Mouse (Mus musculus) CH12.LX (cell line): ENCODE results near the gene Ugt1a2. TPM values are rescaled to one million over a fixed set of nuclear protein-coding genes. Genes with fewer than 3 reads are reported as not detected.
"Not testable (repeated sequence)": the region's sequence is repeated elsewhere in the genome, so short reads cannot be mapped to it uniquely, and the experiment has no call there.

ENCODE experiments used
- DNase-seq: peaks from one replicate; pipeline ENCODE4 v3.0.0-alpha.2; 2013; ENCODE audit errors: extremely low read depth
- H3K27ac ChIP-seq: 2 replicates; pipeline ENCODE4 v1.5.1; 2012; ENCODE audit warnings: low read depth, mild to moderate bottlenecking, control low read depth, moderate library complexity; ENCODE audit not compliant: insufficient read depth
- H3K27me3 ChIP-seq: replicated peaks from 2 replicates; pipeline ENCODE3; 2012; ENCODE audit warnings: inconsistent platforms
- H3K36me3 ChIP-seq, 2 experiments: replicated peaks in 1 of 2; 2 replicates each; pipeline versions ENCODE3 to v1.6.1; 2012; ENCODE audit warnings: inconsistent platforms in 1 of 2, low read length in 1 of 2, mild to moderate bottlenecking in 1 of 2, mixed read lengths in 1 of 2, moderate library complexity in 1 of 2; ENCODE audit not compliant: control insufficient read depth in 1 of 2, insufficient read depth in 1 of 2
- H3K4me1 ChIP-seq, 2 experiments: 2 replicates each; pipeline ENCODE4 v1.6.1; 2012; ENCODE audit warnings: inconsistent platforms in 1 of 2, moderate library complexity in 1 of 2; ENCODE audit not compliant: insufficient read depth in 2 of 2, control insufficient read depth in 1 of 2
- H3K4me2 ChIP-seq: 2 replicates; pipeline ENCODE4 v1.6.1; 2012; ENCODE audit warnings: low read depth, mild to moderate bottlenecking, control low read depth; ENCODE audit not compliant: poor library complexity, insufficient read depth, severe bottlenecking
- H3K4me3 ChIP-seq, 3 experiments: fragments of 150-350 bp in 1 of 3; sonication (generic) in 1 of 3; replicated peaks in 1 of 3; 2 replicates each; pipeline versions ENCODE3 to v1.5.1; 2011 to 2012; ENCODE audit warnings: low read depth in 2 of 3, low read length in 2 of 3, mild to moderate bottlenecking in 2 of 3, moderate library complexity in 2 of 3, control low read depth in 1 of 3, improper control_type of control experiment in 1 of 3, inconsistent platforms in 1 of 3, mixed read lengths in 1 of 3; ENCODE audit not compliant: poor library complexity in 1 of 3
- H3K79me2 ChIP-seq: replicated peaks from 2 replicates; pipeline ENCODE4 v1.6.1; 2012; ENCODE audit warnings: mild to moderate bottlenecking, moderate library complexity; ENCODE audit not compliant: control insufficient read depth, poor library complexity, insufficient read depth, severe bottlenecking; ENCODE audit errors: extremely low read depth
- H3K9ac ChIP-seq: 2 replicates; pipeline ENCODE4 v1.6.1; 2012; ENCODE audit warnings: low read depth, mild to moderate bottlenecking, control low read depth, moderate library complexity; ENCODE audit not compliant: insufficient read depth
- H3K9me3 ChIP-seq: replicated peaks from 2 replicates; pipeline ENCODE3; 2012; ENCODE audit warnings: low read length, inconsistent platforms, mixed read lengths
- CHD1 ChIP-seq: IDR thresholded peaks from 2 replicates; pipeline ENCODE4 v1.6.1; 2012; ENCODE audit warnings: low read depth, low read length, improper control_type of control experiment, inconsistent platforms
- CHD2 ChIP-seq: IDR thresholded peaks from 2 replicates; pipeline ENCODE4 v1.6.1; 2011; ENCODE audit warnings: low read length, improper control_type of control experiment
- IRF4 ChIP-seq: IDR thresholded peaks from 2 replicates; pipeline ENCODE4 v1.6.1; 2014; ENCODE audit warnings: low read depth, mild to moderate bottlenecking, inconsistent platforms, low read length, improper control_type of control experiment
- JUN ChIP-seq: IDR thresholded peaks from 2 replicates; pipeline ENCODE4 v1.6.1; 2011; ENCODE audit warnings: low read depth, mild to moderate bottlenecking, low read length, improper control_type of control experiment, moderate library complexity; ENCODE audit not compliant: insufficient read depth
- JUND ChIP-seq: conservative IDR thresholded peaks from 2 replicates; pipeline ENCODE4 v1.6.1; 2011; ENCODE audit warnings: low read depth, low read length, improper control_type of control experiment
- KAT2A ChIP-seq: IDR thresholded peaks from 2 replicates; pipeline ENCODE4 v1.6.1; 2012; ENCODE audit warnings: low read length, improper control_type of control experiment, inconsistent platforms; ENCODE audit not compliant: insufficient replicate concordance
- MXI1 ChIP-seq: IDR thresholded peaks from 2 replicates; pipeline ENCODE4 v1.6.1; 2011; ENCODE audit warnings: mild to moderate bottlenecking, low read depth, low read length, improper control_type of control experiment
- NRF1 ChIP-seq: IDR thresholded peaks from 2 replicates; pipeline ENCODE4 v1.6.1; 2014; ENCODE audit warnings: low read depth, mild to moderate bottlenecking, inconsistent platforms, low read length, improper control_type of control experiment, moderate library complexity
- PAX5 ChIP-seq: IDR thresholded peaks from 2 replicates; pipeline ENCODE4 v1.6.1; 2012; ENCODE audit warnings: low read length, inconsistent platforms, mixed read lengths
- RAD21 ChIP-seq: IDR thresholded peaks from 2 replicates; pipeline ENCODE4 v1.6.1; 2011; ENCODE audit warnings: low read depth, mild to moderate bottlenecking, low read length, improper control_type of control experiment, moderate library complexity
- UBTF ChIP-seq: IDR thresholded peaks from 2 replicates; pipeline ENCODE4 v1.6.1; 2012; ENCODE audit warnings: low read depth, mild to moderate bottlenecking, inconsistent platforms, low read length, improper control_type of control experiment, moderate library complexity
- USF2 ChIP-seq: conservative IDR thresholded peaks from 2 replicates; pipeline ENCODE4 v1.6.1; 2011; ENCODE audit warnings: low read depth, low read length, improper control_type of control experiment
- ZMIZ1 ChIP-seq: IDR thresholded peaks from 2 replicates; pipeline ENCODE4 v1.6.1; 2012; ENCODE audit warnings: low read depth, mild to moderate bottlenecking, inconsistent platforms, low read length, improper control_type of control experiment
- ZNF384 ChIP-seq: IDR thresholded peaks from 2 replicates; pipeline ENCODE4 v1.6.1; 2012; ENCODE audit warnings: low read depth, low read length, improper control_type of control experiment, inconsistent platforms
- dilution Hi-C: fragments of 300-500 bp; cut with MboI; formaldehyde crosslinking; loops from 2 replicates; pipeline ENCODE4 v1.14.3; 2020; ENCODE audit warnings: low sequenced_read_pairs; ENCODE audit not compliant: extremely low pct_unique_long_range_greater_than_20kb, extremely low pct_ligation_motif_present
- in situ Hi-C: fragments of 300-500 bp; cut with MboI; formaldehyde crosslinking; loops from 3 replicates; pipeline ENCODE4 v1.14.3; 2019; ENCODE audit warnings: low sequenced_read_pairs, low pct_ligation_motif_present, low pct_unique_long_range_greater_than_20kb, mixed read lengths
- polyA plus RNA-seq: library from polyadenylated mRNA; unstranded; fragments of >175 nt; gene quantifications from 2 replicates; pipeline ENCODE4 v1.2.1, GENCODE M21; 2012; ENCODE audit warnings: low read depth; ENCODE audit not compliant: insufficient read length
- total RNA-seq, 2 experiments: library from RNA; depleted of rRNA; stranded (reverse); fragments of 300-350 nt in 1 of 2; fragments of >200 nt in 1 of 2; gene quantifications; 2 replicates each; pipeline ENCODE4 v1.2.3; 2012 to 2014

Ugt1a2 gene
- total RNA-seq (2012; rRNA removed) = not detected in 2 replicates
- total RNA-seq (2014; rRNA removed) = not detected in 2 replicates
- not detected in 2 replicates for polyA plus RNA-seq

DNA sequence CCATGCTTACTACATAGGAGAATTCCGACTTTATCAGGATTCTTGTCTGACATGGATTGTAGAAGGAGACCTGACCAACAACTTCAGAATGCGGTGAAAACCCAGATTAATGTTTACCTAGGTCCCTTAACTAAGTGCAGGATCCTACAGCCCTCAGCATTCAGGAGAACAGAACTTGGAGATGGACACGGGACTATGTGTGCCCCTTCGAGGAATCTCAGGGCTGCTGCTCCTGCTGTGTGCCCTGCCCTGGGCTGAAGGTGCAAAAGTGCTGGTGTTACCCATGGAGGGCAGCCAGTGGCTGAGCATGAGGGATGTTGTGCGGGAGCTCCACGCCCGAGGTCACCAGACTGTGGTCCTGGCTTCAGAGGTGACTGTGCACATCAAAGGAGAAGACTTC lies at the start of gene Ugt1a2:
TSS of gene Ugt1a2 (plus strand) at position 146 of the 400 bp plus-strand sequence.
- Histone ChIP-seq H3K36me3 (peaks cover 0 to 5% of the 10 kb centered on the region in 2 experiments), H3K79me2 (no peaks in the 10 kb centered on the region), H3K27me3 (no peaks in the 10 kb centered on the region), H3K27ac (no peak within 1 kb of the TSS), H3K4me3 (no peak within 1 kb of the TSS), H3K9ac (no peak within 1 kb of the TSS), H3K9me3 (peaks cover 2% of the 10 kb centered on the region), H3K4me1 (peaks cover 0 to 11% of the 10 kb centered on the region in 2 experiments; a peak in 2 of 4 replicates), H3K4me2 (no peak within 1 kb of the TSS)
- in situ Hi-C loops (no loop called here), dilution Hi-C loops (no loop called here)
- TF ChIP-seq USF2 = no peak
- TF ChIP-seq NRF1 = no peak
- TF ChIP-seq UBTF = no peak
- TF ChIP-seq CHD1 = no peak
- no peak for DNase-seq

DNA sequence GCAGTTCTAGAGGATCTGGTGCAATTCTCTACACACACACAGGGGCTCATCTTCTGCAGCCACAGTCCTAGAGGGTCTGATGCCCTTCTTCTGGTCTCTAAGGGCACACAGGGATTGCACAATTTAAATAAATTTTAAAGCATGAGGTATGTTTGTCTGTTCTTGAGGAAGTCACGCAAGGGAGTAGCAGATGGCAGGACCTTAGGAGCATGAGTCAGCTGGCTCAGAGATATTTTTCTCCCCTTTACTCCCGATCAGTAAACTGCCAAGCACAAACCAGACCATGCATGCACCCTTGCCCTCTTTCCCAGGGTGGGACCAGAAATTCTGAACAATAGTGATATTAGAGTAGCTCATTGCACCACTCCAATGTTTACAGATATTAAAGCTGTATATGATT lies 42.0 kb upstream of the Ugt1a2 start:
- H3K9ac ChIP-seq = no peak overlapping the region
- in situ Hi-C loops = no loop called here
- no peak for DNase-seq
- H3K4me2 ChIP-seq = no peak overlapping the region
- peaks cover 0 to 3% of the 10 kb centered on the region in 2 experiments; a peak in 1 of 4 replicates for H3K4me1 ChIP-seq
- no peaks in the 10 kb centered on the region for H3K9me3 ChIP-seq
- no peak for TF ChIP-seq RAD21
- TF ChIP-seq IRF4 = no peak
- TF ChIP-seq ZNF384 = no peak
- H3K79me2 ChIP-seq = no peaks in the 10 kb centered on the region
- no peak overlapping the region for H3K4me3 ChIP-seq
- no peak overlapping the region for H3K27ac ChIP-seq
- dilution Hi-C loops = no loop called here
- no peaks in the 10 kb centered on the region for H3K36me3 ChIP-seq
- H3K27me3 ChIP-seq = no peaks in the 10 kb centered on the region

DNA sequence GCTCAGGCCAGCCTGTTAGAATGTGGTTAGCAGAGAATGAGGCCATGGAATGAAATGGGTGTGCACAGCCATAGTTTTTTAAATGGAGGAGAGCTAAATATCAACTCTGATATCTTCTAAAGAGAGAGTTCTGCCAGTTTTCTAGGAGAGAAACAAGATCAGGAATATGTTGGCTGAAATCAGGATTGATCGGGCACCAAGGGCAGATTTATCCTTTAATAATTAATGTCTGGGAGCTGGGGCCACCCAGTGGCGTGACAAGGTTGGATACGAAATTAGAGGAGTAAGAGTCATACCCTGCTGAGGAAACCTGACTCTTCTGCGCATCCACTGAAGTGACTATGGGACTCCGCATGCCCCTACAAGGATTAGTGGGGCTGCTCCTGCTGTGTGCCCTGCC lies 34.7 kb upstream of the Ugt1a2 start, which contains the start of gene Ugt1a5:
TSS of gene Ugt1a5 (plus strand) at position 302 of the 400 bp plus-strand sequence.
- Histone ChIP-seq H3K36me3 (peaks cover 0 to 5% of the 10 kb centered on the region in 2 experiments), H3K27me3 (no peaks in the 10 kb centered on the region), H3K9ac (no peak within 1 kb of the TSS), H3K9me3 (no peaks in the 10 kb centered on the region), H3K27ac (no peak within 1 kb of the TSS), H3K4me2 (no peak within 1 kb of the TSS), H3K4me3 (no peak within 1 kb of the TSS), H3K4me1 (peaks cover 0 to 3% of the 10 kb centered on the region in 2 experiments; a peak in 1 of 4 replicates), H3K79me2 (no peaks in the 10 kb centered on the region)
- DNase-seq = no peak
- dilution Hi-C loops = no loop called here
- TF ChIP-seq CHD2 (no peak), KAT2A (no peak), JUN (no peak), MXI1 (no peak), JUND (no peak), PAX5 (no peak), ZMIZ1 (no peak)
- in situ Hi-C loops = no loop called here

GRCm38 (mm10) chr1:88172190-88172589 lies 28.2 kb upstream of the Ugt1a2 start:
- H3K36me3 ChIP-seq, dilution Hi-C loops, in situ Hi-C loops, H3K4me2 ChIP-seq, H3K9me3 ChIP-seq, H3K4me1 ChIP-seq, H3K9ac ChIP-seq, H3K27ac ChIP-seq, DNase-seq, H3K4me3 ChIP-seq, H3K27me3 ChIP-seq, H3K79me2 ChIP-seq: not testable (repeated sequence)
